Comparison of ENCODE assay signal across 10 mouse cellular contexts in genomic region chr13:55473961-55474360, GRCm38 (mm10). TPM values are rescaled to one million over a fixed set of nuclear protein-coding genes. Genes with fewer than 3 reads are reported as not detected.
DNase-seq lines count a peak whose midpoint lies in the region; ATAC-seq and TF ChIP-seq lines count a peak whose summit lies in the region.
"Had no signal": no experiment of that assay in that cellular context is flagged by ENCODE, and none has a peak within 500 bp of the region (broad histone marks: within the 10 kb centered on the region; RNA-seq: fewer than 3 reads in every experiment).

No protein-coding gene starts in this region.

- peaks cover 23% of the 10 kb centered on the region for H3K36me3 ChIP-seq in neural tube, embryonic 11.5 days (ENCODE audit: control insufficient read depth, insufficient read depth, low read length)
- H3K36me3 ChIP-seq in midbrain, embryonic 11.5 days (ENCODE audit: control insufficient read depth, insufficient read depth, low read length): peaks cover 29% of the 10 kb centered on the region

- H3K9ac ChIP-seq in neural tube, embryonic 11.5 days (ENCODE audit: low read length): no peak overlapping the region
- H3K9ac ChIP-seq in midbrain, embryonic 11.5 days (ENCODE audit: low read length): no peak overlapping the region

- WGBS in neural tube, embryonic 11.5 days: 68% methylated on average over 11 of the region's 11 CpGs
- WGBS in midbrain, embryonic 11.5 days: 57% methylated on average over 11 of the region's 11 CpGs

- H3K4me3 ChIP-seq in gastrocnemius, adult 2 months: no peak overlapping the region
- H3K4me3 ChIP-seq in neural tube, embryonic 11.5 days (ENCODE audit: low read depth, low read length): no peak overlapping the region
- H3K4me3 ChIP-seq in midbrain, embryonic 11.5 days (ENCODE audit: low read depth, low read length): no peak overlapping the region; the same call in 1 of the 2 replicates

- H3K4me1 ChIP-seq in neural tube, embryonic 11.5 days (ENCODE audit: control insufficient read depth, insufficient read depth, low read length): peaks cover 48% of the 10 kb centered on the region
- H3K4me1 ChIP-seq in midbrain, embryonic 11.5 days (ENCODE audit: control insufficient read depth, insufficient read depth, low read length): peaks cover 66% of the 10 kb centered on the region

- H3K9me3 ChIP-seq in neural tube, embryonic 11.5 days (ENCODE audit: control insufficient read depth, low read length): no peaks in the 10 kb centered on the region
- no peaks in the 10 kb centered on the region for H3K9me3 ChIP-seq in midbrain, embryonic 11.5 days (ENCODE audit: control insufficient read depth, low read length)

- no peaks in the 10 kb centered on the region for H3K27me3 ChIP-seq in neural tube, embryonic 11.5 days (ENCODE audit: control insufficient read depth, insufficient read depth, low read length)
- H3K27me3 ChIP-seq in midbrain, embryonic 11.5 days (ENCODE audit: control insufficient read depth, insufficient read depth, low read length): no peaks in the 10 kb centered on the region

- no peak for ATAC-seq in neural tube, embryonic 11.5 days (ENCODE audit: insufficient read depth, low FRiP score, low TSS enrichment)
- no peak for ATAC-seq in midbrain, embryonic 11.5 days (ENCODE audit: low FRiP score)

- intact Hi-C loops in gastrocnemius, adult 2 months (cut with DNase I): no loop called here
- intact Hi-C loops in gastrocnemius, postnatal 14 days (cut with DNase I; ENCODE audit: low total_unique reads): no loop called here

- no peak overlapping the region for H3K27ac ChIP-seq in gastrocnemius, adult 2 months
- no peak overlapping the region for H3K27ac ChIP-seq in neural tube, embryonic 11.5 days (ENCODE audit: low read depth, low read length)
- peak overlapping the region; percentile 25; the same call in 1 of the 2 replicates for H3K27ac ChIP-seq in midbrain, embryonic 11.5 days (ENCODE audit: low read depth, low read length)

- H3K4me2 ChIP-seq in neural tube, embryonic 11.5 days (ENCODE audit: low read depth): 0 out of 2 replicates have a peak overlapping the region, but pooled peaks have one; percentile 100
- H3K4me2 ChIP-seq in midbrain, embryonic 11.5 days: no peak overlapping the region

- TF ChIP-seq CTCF in gastrocnemius, adult 2 months (IDR thresholded peaks at IDR 0.05): 0 out of 2 replicates have a peak, but pooled peaks have one; percentile 2

- no peak for DNase-seq in gastrocnemius, adult 2 months
- DNase-seq in gastrocnemius, postnatal 14 days: no peak
- DNase-seq in neural tube, embryonic 11.5 days (ENCODE audit: low spot score): no peak
- DNase-seq in neural tube, embryonic 10.5 days (ENCODE audit: extremely low spot score, low spot score): no peak
- no peak for DNase-seq in midbrain, embryonic 11.5 days (ENCODE audit: low spot score, missing footprints)
- DNase-seq in urinary bladder, postnatal 25 days (ENCODE audit: low spot score): no peak
- DNase-seq in ovary, postnatal 10 days (ENCODE audit: low spot score): no peak
- DNase-seq in frontal cortex, postnatal 25 days (ENCODE audit: low spot score in 2 of 2): no peak
- DNase-seq: adrenal gland, postnatal 10 days had no signal

RNA-seq across cellular contexts. Expression of gene Prr7, which starts 9.9 kb away (rescaled TPM):
- under 1 TPM; 0.18 to 0.22 TPM for total RNA-seq in gastrocnemius, adult 2 months (2021)
- total RNA-seq in gastrocnemius, postnatal 14 days (2021): 1 to 10 TPM; 1.0 to 1.6 TPM
- polyA plus RNA-seq in neural tube, embryonic 11.5 days (2014; fragmentation: Nextera tagmentation; extraction: Ambion mirVana): 2.2 and 2.6 TPM in 2 replicates
- polyA plus RNA-seq in midbrain, embryonic 11.5 days (2014; fragmentation: Nextera tagmentation; extraction: Ambion mirVana): 2.8 and 3.0 TPM in 2 replicates

RNA-seq across cellular contexts. Expression of gene Dbn1, which starts 13.9 kb away (rescaled TPM):
- total RNA-seq in gastrocnemius, adult 2 months (2021): 1 to 10 TPM; 4.9 to 7.7 TPM
- total RNA-seq in gastrocnemius, postnatal 14 days (2021): 10 to 100 TPM; 31.3 to 37.5 TPM
- 362 and 372 TPM in 2 replicates for polyA plus RNA-seq in neural tube, embryonic 11.5 days (2014; fragmentation: Nextera tagmentation; extraction: Ambion mirVana)
- polyA plus RNA-seq in midbrain, embryonic 11.5 days (2014; fragmentation: Nextera tagmentation; extraction: Ambion mirVana): 292 and 294 TPM in 2 replicates

RNA-seq across cellular contexts. Expression of gene Grk6, which starts 29.1 kb away (rescaled TPM):
- 1 to 10 TPM; 9.6 to 10.0 TPM for total RNA-seq in gastrocnemius, adult 2 months (2021)
- total RNA-seq in gastrocnemius, postnatal 14 days (2021): 10 to 100 TPM; 12.1 to 12.6 TPM
- polyA plus RNA-seq in neural tube, embryonic 11.5 days (2014; fragmentation: Nextera tagmentation; extraction: Ambion mirVana): 58.1 and 59.6 TPM in 2 replicates
- 42.0 and 52.3 TPM in 2 replicates for polyA plus RNA-seq in midbrain, embryonic 11.5 days (2014; fragmentation: Nextera tagmentation; extraction: Ambion mirVana)

RNA-seq across cellular contexts. Expression of gene Pdlim7, which starts 39.5 kb away (rescaled TPM):
- total RNA-seq in gastrocnemius, adult 2 months (2021): 100 to 1,000 TPM; 424 to 537 TPM
- 100 to 1,000 TPM; 588 to 612 TPM for total RNA-seq in gastrocnemius, postnatal 14 days (2021)
- 165 and 172 TPM in 2 replicates for polyA plus RNA-seq in neural tube, embryonic 11.5 days (2014; fragmentation: Nextera tagmentation; extraction: Ambion mirVana)
- 129 and 140 TPM in 2 replicates for polyA plus RNA-seq in midbrain, embryonic 11.5 days (2014; fragmentation: Nextera tagmentation; extraction: Ambion mirVana)

RNA-seq across cellular contexts. Expression of gene F12, which starts 47.4 kb away (rescaled TPM):
- not detected for total RNA-seq in gastrocnemius, adult 2 months (2021)
- not detected for total RNA-seq in gastrocnemius, postnatal 14 days (2021)
- not detected in 2 replicates for polyA plus RNA-seq in neural tube, embryonic 11.5 days (2014; fragmentation: Nextera tagmentation; extraction: Ambion mirVana)
- polyA plus RNA-seq in midbrain, embryonic 11.5 days (2014; fragmentation: Nextera tagmentation; extraction: Ambion mirVana): 0.14 TPM in 1 of 2 replicates, not detected in the other
- total RNA-seq: granulocyte monocyte progenitor cell, adult 5-6 weeks had no signal
